Mouse (Mus musculus): ENCODE results near the gene Eml5. TPM values are rescaled to one million over a fixed set of nuclear protein-coding genes. Genes with fewer than 3 reads are reported as not detected.

Eml5 gene
- polyA plus RNA-seq, 1 experiment from 2014 or later = 7.9 TPM

Other genes starting within 250 kb of the Eml5 start
- 14.1 and 14.4 TPM in 2 replicates for gene Ptpn21, start 164.1 kb downstream of the Eml5 start, polyA plus RNA-seq (2014; fragmentation: Nextera tagmentation; extraction: Ambion mirVana)
- gene Zc3h14, start 154.5 kb downstream of the Eml5 start, polyA plus RNA-seq (2014; fragmentation: Nextera tagmentation; extraction: Ambion mirVana) = 99.9 and 102 TPM in 2 replicates
- 17.0 and 18.4 TPM in 2 replicates for gene Ttc8, start 19.1 kb upstream of the Eml5 start, polyA plus RNA-seq (2014; fragmentation: Nextera tagmentation; extraction: Ambion mirVana)